Mouse (Mus musculus) ES-E14 (cell line): ENCODE results near the gene Mrps6.

ENCODE experiments used
- CHD2 ChIP-seq: IDR thresholded peaks from 2 replicates; pipeline ENCODE4 v1.6.1; 2014; ENCODE audit warnings: mild to moderate bottlenecking, low read depth, low read length, inconsistent platforms
- HCFC1 ChIP-seq: IDR thresholded peaks from 2 replicates; pipeline ENCODE4 v1.6.1; 2012; ENCODE audit warnings: low read length, inconsistent platforms, borderline replicate concordance; ENCODE audit not compliant: insufficient read depth
- MAFK ChIP-seq: IDR thresholded peaks from 2 replicates; pipeline ENCODE4 v1.6.1; 2014; ENCODE audit warnings: mild to moderate bottlenecking, low read depth, low read length, inconsistent platforms; ENCODE audit not compliant: insufficient read depth
- ZC3H11A ChIP-seq: IDR thresholded peaks from 2 replicates; pipeline ENCODE4 v1.6.1; 2012; ENCODE audit warnings: low read depth, mild to moderate bottlenecking, inconsistent platforms, low read length, borderline replicate concordance
- ZNF384 ChIP-seq: IDR thresholded peaks from 2 replicates; pipeline ENCODE4 v1.6.1; 2012; ENCODE audit warnings: low read depth, low read length, inconsistent platforms

DNA sequence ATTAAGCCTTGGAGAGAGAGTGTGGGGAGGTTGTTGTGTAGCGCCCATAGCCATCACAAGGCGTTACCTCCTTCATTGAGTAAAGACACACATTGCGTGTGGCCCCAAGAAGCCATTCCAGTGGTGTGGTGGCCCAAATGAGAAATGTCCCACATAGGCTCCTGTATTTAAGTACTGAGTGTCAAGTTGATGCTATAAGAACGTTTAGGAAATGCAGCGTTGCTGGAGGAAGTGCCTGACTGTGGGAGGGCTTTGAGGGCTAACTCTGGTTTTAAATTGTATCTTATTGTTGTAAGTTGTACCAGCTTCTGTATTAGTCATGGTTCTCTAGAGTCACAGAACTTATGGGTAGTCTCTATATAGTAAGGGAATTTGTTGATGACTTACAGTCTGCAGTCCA lies 49.3 kb downstream of the Mrps6 start:
- no peak for TF ChIP-seq HCFC1
- no peak for TF ChIP-seq MAFK
- TF ChIP-seq CHD2 = no peak
- TF ChIP-seq ZC3H11A = no peak
- TF ChIP-seq ZNF384 = no peak
